Mouse (Mus musculus): ENCODE measurements around the gene Top1. TPM values are rescaled to one million over a fixed set of nuclear protein-coding genes. Genes with fewer than 3 reads are reported as not detected.

The Top1 gene
- polyA plus RNA-seq, 1 experiment from 2014 or later = 67.6 TPM

DNA sequence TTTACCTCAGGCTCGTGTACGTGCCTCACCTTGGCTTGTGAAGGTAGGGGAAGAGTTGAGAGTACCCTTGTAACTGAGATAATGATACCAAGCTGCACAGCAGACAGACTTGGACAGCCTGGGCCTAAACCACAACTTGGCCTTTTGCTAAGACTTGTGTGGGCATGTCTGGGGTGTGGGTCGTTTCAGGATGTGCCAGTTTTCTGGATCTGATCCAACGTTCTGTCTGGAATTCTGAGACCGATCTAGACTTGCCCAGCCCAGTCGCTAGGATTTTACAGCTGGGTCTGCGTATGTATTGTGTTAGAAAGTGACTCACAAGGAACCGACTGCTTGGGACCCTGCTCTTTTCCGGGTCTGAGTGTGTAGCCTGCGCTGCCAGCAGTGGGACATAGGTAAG, 101.4 kb downstream of the Top1 start:
- Histone ChIP-seq H3K36me3 (peaks cover 61% of the 10 kb centered on the region), H3K9me3 (no peaks in the 10 kb centered on the region), H3K4me3 (no peak overlapping the region), H3K4me2 (no peak overlapping the region), H3K9ac (no peak overlapping the region), H3K27ac (0 out of 2 replicates have a peak overlapping the region, but pooled peaks have one; percentile 8), H3K4me1 (peaks cover 22% of the 10 kb centered on the region), H3K27me3 (no peaks in the 10 kb centered on the region)
- WGBS = 70% methylated on average over 10 of the region's 10 CpGs
- ATAC-seq (ENCODE audit: insufficient number of reproducible peaks, low FRiP score, low TSS enrichment, low read depth) = 0 out of 2 replicates have a peak, but pooled peaks have one; percentile 17

DNA sequence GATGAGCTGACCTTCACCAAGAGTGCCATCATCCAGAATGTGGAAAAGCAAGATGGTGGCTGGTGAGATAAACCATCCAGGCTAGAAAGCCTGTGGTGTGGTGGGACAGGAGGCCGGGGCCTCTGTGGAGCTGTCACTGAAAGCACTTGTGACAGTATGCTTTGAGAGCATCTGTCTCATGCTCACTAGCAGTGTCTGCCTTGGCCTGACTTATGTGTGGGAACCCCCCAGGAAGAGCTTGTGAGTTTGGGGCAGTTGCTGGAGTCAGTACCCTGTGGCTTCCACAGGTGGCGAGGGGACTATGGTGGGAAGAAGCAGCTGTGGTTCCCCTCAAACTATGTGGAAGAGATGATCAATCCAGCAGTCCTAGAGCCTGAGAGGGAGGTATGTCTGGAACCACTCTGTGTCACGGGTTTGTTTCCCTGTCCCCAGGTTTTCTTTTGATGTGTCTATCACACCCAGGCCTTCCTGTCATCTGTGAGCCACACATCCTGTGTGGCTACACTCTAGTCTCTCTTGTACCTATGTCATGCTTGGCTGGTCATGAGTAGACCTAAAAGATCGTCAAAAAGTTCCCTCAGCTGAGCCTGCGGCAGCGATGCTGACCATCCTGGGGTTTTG, 111.0 kb downstream of the Top1 start:
- no peak overlapping the region for H3K27ac ChIP-seq
- peaks cover 100% of the 10 kb centered on the region for H3K36me3 ChIP-seq
- H3K9ac ChIP-seq = no peak overlapping the region
- ATAC-seq (ENCODE audit: insufficient number of reproducible peaks, low FRiP score, low TSS enrichment, low read depth) = no peak
- H3K4me1 ChIP-seq = no peaks in the 10 kb centered on the region
- 86% methylated on average over 6 of the region's 6 CpGs for WGBS
- no peaks in the 10 kb centered on the region for H3K9me3 ChIP-seq
- no peak overlapping the region for H3K4me2 ChIP-seq
- H3K27me3 ChIP-seq = no peaks in the 10 kb centered on the region
- H3K4me3 ChIP-seq = no peak overlapping the region

DNA sequence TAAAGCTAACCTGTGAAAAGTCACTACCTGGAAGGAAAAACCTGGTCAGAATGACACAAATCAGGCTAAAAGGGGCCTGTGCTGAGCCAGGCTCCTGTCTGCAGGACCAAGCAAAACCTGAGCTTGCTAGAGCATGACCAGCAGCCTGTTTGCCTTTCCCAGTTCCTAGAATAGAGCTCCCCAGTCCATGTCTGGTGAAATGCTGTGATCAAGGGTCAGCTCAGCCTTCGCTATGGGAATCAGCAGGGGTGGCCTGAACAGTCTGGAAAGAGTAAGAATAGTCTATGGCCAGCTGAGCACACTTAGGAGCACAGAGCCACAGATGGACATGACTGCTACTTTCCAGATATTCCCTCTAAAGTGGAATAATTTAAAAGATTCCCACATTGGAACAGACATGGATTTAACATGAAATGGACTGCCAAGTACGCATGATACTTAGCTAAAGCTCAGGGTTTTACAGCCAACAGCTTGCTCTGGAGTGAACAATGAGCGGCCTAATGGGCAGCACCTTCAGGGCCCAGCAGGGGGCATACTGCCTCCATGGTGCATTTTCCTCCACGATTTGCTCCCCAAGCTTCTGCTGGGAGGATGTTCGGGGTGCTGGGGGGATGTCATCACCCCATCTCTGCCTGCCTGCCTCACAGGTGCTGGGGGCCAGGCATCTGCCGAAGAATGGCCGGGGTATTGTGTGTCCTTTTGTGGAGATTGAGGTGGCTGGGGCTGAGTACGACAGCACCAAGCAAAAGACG, 114.9 kb downstream of the Top1 start:
- Histone ChIP-seq H3K27ac (no peak overlapping the region), H3K36me3 (peaks cover 93% of the 10 kb centered on the region), H3K4me2 (no peak overlapping the region), H3K4me1 (no peaks in the 10 kb centered on the region), H3K9ac (no peak overlapping the region), H3K4me3 (no peak overlapping the region), H3K27me3 (no peaks in the 10 kb centered on the region), H3K9me3 (no peaks in the 10 kb centered on the region)
- WGBS = 86% methylated on average over 9 of the region's 9 CpGs
- ATAC-seq (ENCODE audit: insufficient number of reproducible peaks, low FRiP score, low TSS enrichment, low read depth) = no peak

DNA sequence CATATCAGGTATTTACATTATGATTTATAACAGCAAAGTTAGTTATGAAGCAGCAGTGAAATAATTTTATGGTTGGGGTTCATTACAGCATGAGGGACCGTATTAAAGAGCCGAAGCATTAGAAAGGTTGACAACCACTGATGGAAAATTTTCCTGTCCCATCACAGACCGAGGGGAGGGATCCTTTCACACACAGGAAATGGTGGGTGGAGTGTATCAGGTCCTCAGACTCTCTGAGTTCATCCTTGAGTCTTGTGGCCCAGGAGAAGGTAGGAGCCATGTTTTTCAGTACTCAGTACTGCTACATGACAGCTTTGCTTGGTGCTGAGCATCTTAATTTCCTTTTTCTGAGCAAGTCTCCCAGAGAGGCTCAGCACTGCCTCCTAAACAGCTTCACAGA, 118.1 kb downstream of the Top1 start:
- H3K27me3 ChIP-seq = no peaks in the 10 kb centered on the region
- no peak overlapping the region for H3K27ac ChIP-seq
- ATAC-seq (ENCODE audit: insufficient number of reproducible peaks, low FRiP score, low TSS enrichment, low read depth) = no peak
- no peaks in the 10 kb centered on the region for H3K9me3 ChIP-seq
- peaks cover 64% of the 10 kb centered on the region for H3K36me3 ChIP-seq
- 71% methylated on average over 3 of the region's 3 CpGs for WGBS
- H3K9ac ChIP-seq = no peak overlapping the region
- H3K4me3 ChIP-seq = no peak overlapping the region
- no peaks in the 10 kb centered on the region for H3K4me1 ChIP-seq
- no peak overlapping the region for H3K4me2 ChIP-seq

GRCm38 (mm10) chr2:160764386-160764785, 118.7 kb downstream of the Top1 start:
- Histone ChIP-seq H3K36me3 (peaks cover 58% of the 10 kb centered on the region), H3K9ac (no peak overlapping the region)
- 94% methylated on average over 2 of the region's 2 CpGs for WGBS

GRCm38 (mm10) chr2:160765096-160765495, 119.4 kb downstream of the Top1 start:
- Histone ChIP-seq H3K4me2 (no peak overlapping the region), H3K27ac (no peak overlapping the region), H3K9ac (no peak overlapping the region), H3K4me3 (no peak overlapping the region), H3K36me3 (peaks cover 51% of the 10 kb centered on the region), H3K27me3 (no peaks in the 10 kb centered on the region), H3K4me1 (no peaks in the 10 kb centered on the region), H3K9me3 (no peaks in the 10 kb centered on the region)
- no peak for ATAC-seq (ENCODE audit: insufficient number of reproducible peaks, low FRiP score, low TSS enrichment, low read depth)
- WGBS = 76% methylated on average over 3 of the region's 3 CpGs

More at GRCm38 (mm10) chr2:160764386-160764785, 118.7 kb downstream of the Top1 start:
- no peaks in the 10 kb centered on the region for H3K9me3 ChIP-seq
- no peak overlapping the region for H3K4me2 ChIP-seq
- no peak overlapping the region for H3K27ac ChIP-seq
- H3K4me3 ChIP-seq = no peak overlapping the region
- no peaks in the 10 kb centered on the region for H3K27me3 ChIP-seq
- no peaks in the 10 kb centered on the region for H3K4me1 ChIP-seq
- no peak for ATAC-seq (ENCODE audit: insufficient number of reproducible peaks, low FRiP score, low TSS enrichment, low read depth)

DNA sequence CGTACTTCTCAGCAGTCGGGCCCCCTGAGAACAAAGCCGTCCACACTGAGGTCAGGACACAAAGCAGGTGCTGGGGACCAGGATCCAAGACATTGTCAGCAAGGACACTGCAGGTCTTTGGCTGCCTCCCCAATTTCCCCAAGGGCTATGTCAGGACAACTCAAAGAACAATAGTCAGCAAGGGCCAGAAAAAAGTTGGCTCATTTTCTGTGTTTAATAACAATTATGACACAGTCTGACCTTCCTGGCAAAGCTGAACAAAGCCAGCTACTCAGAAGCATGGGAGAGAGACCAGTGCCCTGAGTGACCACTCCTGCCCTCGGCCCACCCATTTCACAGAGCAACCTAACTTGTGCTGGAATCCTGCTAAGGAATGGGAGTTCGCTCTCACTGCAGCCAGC, 120.7 kb downstream of the Top1 start:
- H3K9me3 ChIP-seq = no peaks in the 10 kb centered on the region
- H3K27me3 ChIP-seq = no peaks in the 10 kb centered on the region
- H3K27ac ChIP-seq = no peak overlapping the region
- H3K4me1 ChIP-seq = no peaks in the 10 kb centered on the region
- H3K36me3 ChIP-seq = peaks cover 48% of the 10 kb centered on the region
- H3K4me2 ChIP-seq = no peak overlapping the region
- H3K9ac ChIP-seq = no peak overlapping the region
- 78% methylated on average over 5 of the region's 5 CpGs for WGBS
- ATAC-seq (ENCODE audit: insufficient number of reproducible peaks, low FRiP score, low TSS enrichment, low read depth) = no peak
- H3K4me3 ChIP-seq = no peak overlapping the region

DNA sequence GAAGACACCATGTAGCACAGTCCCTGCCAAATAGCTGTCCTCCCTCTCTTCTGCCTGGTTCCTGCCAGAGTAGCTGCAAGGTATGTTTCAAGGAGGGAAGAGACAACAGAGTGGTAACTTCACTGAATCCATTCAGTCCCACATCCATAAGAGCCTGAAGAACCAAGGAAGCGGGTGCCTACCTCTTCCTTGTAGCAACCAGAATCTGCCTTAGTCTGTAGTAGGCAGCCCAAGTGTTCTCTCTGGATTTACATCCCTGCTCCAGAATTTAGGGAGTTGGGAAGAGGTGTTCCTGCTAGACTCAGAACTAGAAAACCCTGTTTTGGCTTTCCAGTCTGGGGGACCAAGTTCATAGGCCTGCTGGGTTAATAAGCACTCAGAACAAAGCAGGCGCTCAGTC, 121.5 kb downstream of the Top1 start:
- peaks cover 42% of the 10 kb centered on the region for H3K36me3 ChIP-seq
- 89% methylated on average over 2 of the region's 2 CpGs for WGBS

GRCm38 (mm10) chr2:160768097-160768695, 122.5 kb downstream of the Top1 start:
- Histone ChIP-seq H3K36me3 (peaks cover 32% of the 10 kb centered on the region), H3K4me2 (no peak overlapping the region), H3K27ac (no peak overlapping the region), H3K9ac (no peak overlapping the region), H3K4me1 (no peaks in the 10 kb centered on the region), H3K27me3 (no peaks in the 10 kb centered on the region), H3K4me3 (no peak overlapping the region), H3K9me3 (no peaks in the 10 kb centered on the region)
- WGBS = 85% methylated on average over 4 of the region's 4 CpGs
- no peak for ATAC-seq (ENCODE audit: insufficient number of reproducible peaks, low FRiP score, low TSS enrichment, low read depth)

More for the DNA sequence above, 121.5 kb downstream of the Top1 start:
- no peak for ATAC-seq (ENCODE audit: insufficient number of reproducible peaks, low FRiP score, low TSS enrichment, low read depth)
- no peaks in the 10 kb centered on the region for H3K4me1 ChIP-seq
- no peak overlapping the region for H3K9ac ChIP-seq
- no peak overlapping the region for H3K4me3 ChIP-seq
- H3K27me3 ChIP-seq = no peaks in the 10 kb centered on the region
- H3K9me3 ChIP-seq = no peaks in the 10 kb centered on the region
- no peak overlapping the region for H3K27ac ChIP-seq
- H3K4me2 ChIP-seq = no peak overlapping the region

DNA sequence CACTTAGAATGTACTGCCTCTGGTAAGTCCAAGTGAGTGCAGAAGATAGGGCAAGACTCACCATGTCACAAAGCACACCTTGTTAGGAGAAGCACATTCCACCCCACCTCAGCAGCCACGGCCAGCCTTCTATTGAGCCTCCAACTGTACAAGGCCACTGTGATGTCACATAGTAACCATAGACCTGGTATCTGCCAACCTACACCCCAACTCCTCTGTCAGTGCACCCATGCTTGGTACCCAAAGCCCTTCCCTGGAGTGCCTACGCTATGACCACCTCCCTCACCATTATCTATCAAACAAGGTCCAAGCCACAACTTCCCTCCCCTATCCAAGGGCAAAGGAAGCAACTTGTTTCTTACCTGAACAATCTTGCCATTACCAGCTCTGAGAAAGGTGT, 123.3 kb downstream of the Top1 start:
- Histone ChIP-seq H3K9me3 (no peaks in the 10 kb centered on the region), H3K9ac (no peak overlapping the region), H3K4me1 (no peaks in the 10 kb centered on the region), H3K27me3 (no peaks in the 10 kb centered on the region), H3K4me3 (no peak overlapping the region), H3K4me2 (no peak overlapping the region), H3K27ac (no peak overlapping the region), H3K36me3 (peaks cover 24% of the 10 kb centered on the region)
- ATAC-seq (ENCODE audit: insufficient number of reproducible peaks, low FRiP score, low TSS enrichment, low read depth) = no peak
- 90% methylated on average over 2 of the region's 2 CpGs for WGBS

DNA sequence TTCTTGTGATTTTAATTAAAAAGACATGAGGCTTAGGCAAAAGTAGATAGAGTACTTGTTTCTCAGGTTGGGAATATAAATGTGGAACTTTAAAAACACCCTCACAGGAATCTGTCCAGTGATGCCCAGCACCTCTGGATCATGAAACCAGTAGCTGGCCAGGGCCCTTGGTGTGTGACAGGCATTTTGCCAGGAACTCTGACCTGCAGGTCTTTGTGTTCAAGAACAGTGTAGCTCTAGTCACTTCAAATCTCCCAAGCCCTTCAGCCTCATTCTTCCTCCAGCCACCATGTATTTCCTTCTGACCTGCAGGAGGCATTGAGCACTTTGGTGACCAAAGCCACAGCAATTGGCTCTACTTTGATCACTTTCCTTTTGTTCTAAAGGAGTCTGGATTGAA, 124.7 kb downstream of the Top1 start:
- no peak overlapping the region for H3K27ac ChIP-seq
- H3K4me3 ChIP-seq = no peak overlapping the region
- no peak overlapping the region for H3K4me2 ChIP-seq
- H3K27me3 ChIP-seq = no peaks in the 10 kb centered on the region
- ATAC-seq (ENCODE audit: insufficient number of reproducible peaks, low FRiP score, low TSS enrichment, low read depth) = no peak
- H3K4me1 ChIP-seq = no peaks in the 10 kb centered on the region
- H3K9me3 ChIP-seq = no peaks in the 10 kb centered on the region
- no peak overlapping the region for H3K9ac ChIP-seq
- peaks cover 17% of the 10 kb centered on the region for H3K36me3 ChIP-seq

GRCm38 (mm10) chr2:160770871-160771270, 125.2 kb downstream of the Top1 start:
- Histone ChIP-seq H3K4me3 (no peak overlapping the region), H3K9ac (no peak overlapping the region), H3K27me3 (no peaks in the 10 kb centered on the region), H3K27ac (no peak overlapping the region), H3K4me1 (no peaks in the 10 kb centered on the region), H3K4me2 (no peak overlapping the region), H3K36me3 (peaks cover 14% of the 10 kb centered on the region), H3K9me3 (no peaks in the 10 kb centered on the region)
- ATAC-seq (ENCODE audit: insufficient number of reproducible peaks, low FRiP score, low TSS enrichment, low read depth) = no peak
- WGBS = 92% methylated on average over 1 of the region's 1 CpGs

Measured in limb, embryonic 15.5 days (tissue).